Comparison of ENCODE assay signal across 11 mouse cellular contexts in the genomic region with DNA sequence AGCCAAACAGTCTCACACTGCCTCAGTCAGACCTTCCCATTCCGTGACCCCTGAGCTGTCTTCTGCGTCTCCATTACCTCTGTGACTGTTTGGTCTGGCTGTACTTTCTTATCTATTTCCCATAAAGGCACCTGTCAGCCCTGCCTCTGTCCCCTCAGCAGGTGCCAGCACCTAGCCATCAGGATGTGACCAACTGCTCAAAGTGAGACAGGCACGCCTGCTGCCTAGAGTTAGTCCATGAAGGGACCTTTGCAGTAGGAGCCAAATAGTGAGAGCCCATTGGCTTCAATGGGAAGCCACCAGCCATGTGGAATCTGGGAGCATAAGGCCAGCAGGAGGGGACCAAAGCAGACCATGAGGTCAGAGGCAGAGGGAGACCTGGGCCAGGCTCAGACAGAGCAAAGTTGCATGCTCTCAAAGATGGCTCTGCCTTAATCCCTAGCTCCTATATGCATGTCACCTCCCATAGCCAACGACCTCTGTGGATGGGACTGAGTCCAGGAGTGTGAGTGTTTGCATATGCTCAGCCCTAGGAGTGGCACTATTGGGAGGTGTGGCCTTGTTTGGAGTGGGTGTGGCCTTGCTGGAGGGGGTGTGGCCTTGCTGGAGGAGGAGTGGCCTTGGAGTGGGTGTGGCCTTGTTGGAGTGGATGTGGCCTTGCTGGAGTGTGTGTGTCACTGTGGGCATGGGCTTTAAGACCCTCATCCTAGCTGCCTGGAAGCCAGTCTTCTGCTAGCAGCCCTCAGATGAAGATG. TPM values are rescaled to one million over a fixed set of nuclear protein-coding genes. Genes with fewer than 3 reads are reported as not detected.
DNase-seq lines count a peak whose midpoint lies in the region; ATAC-seq and TF ChIP-seq lines count a peak whose summit lies in the region.
"Had no signal": no experiment of that assay in that cellular context is flagged by ENCODE, and none has a peak within 500 bp of the region (broad histone marks: within the 10 kb centered on the region; RNA-seq: fewer than 3 reads in every experiment).

No protein-coding gene starts in this region.

- WGBS in lung, embryonic 14.5 days = 31% methylated on average over 4 of the region's 4 CpGs
- 68% methylated on average over 4 of the region's 4 CpGs for WGBS in midbrain, embryonic 14.5 days

- no peaks in the 10 kb centered on the region for H3K27me3 ChIP-seq in lung, embryonic 14.5 days (ENCODE audit: insufficient read depth, low read length)
- H3K27me3 ChIP-seq in midbrain, embryonic 14.5 days (ENCODE audit: control insufficient read depth, insufficient read depth, low read length) = no peaks in the 10 kb centered on the region
- H3K27me3 ChIP-seq: hindbrain, embryonic 15.5 days; limb, embryonic 15.5 days had no signal

- no peaks in the 10 kb centered on the region for H3K36me3 ChIP-seq in lung, embryonic 14.5 days (ENCODE audit: insufficient read depth)
- H3K36me3 ChIP-seq in midbrain, embryonic 14.5 days (ENCODE audit: control insufficient read depth, insufficient read depth, low read length) = no peaks in the 10 kb centered on the region
- H3K36me3 ChIP-seq: hindbrain, embryonic 15.5 days; limb, embryonic 15.5 days had no signal

- no peak overlapping the region for H3K9ac ChIP-seq in lung, embryonic 14.5 days
- H3K9ac ChIP-seq in midbrain, embryonic 14.5 days (replicated peaks; ENCODE audit: low read length) = no peak overlapping the region
- H3K9ac ChIP-seq: hindbrain, embryonic 15.5 days; limb, embryonic 15.5 days had no signal

- no peak overlapping the region for H3K27ac ChIP-seq in lung, embryonic 14.5 days (ENCODE audit: low read depth)
- H3K27ac ChIP-seq in midbrain, embryonic 14.5 days (replicated peaks; ENCODE audit: low read depth, low read length) = no peak overlapping the region
- H3K27ac ChIP-seq: hindbrain, embryonic 15.5 days; limb, embryonic 15.5 days had no signal

- H3K9me3 ChIP-seq in lung, embryonic 14.5 days (ENCODE audit: low read depth, low read length) = no peaks in the 10 kb centered on the region
- H3K9me3 ChIP-seq in midbrain, embryonic 14.5 days (ENCODE audit: control insufficient read depth, low read length) = no peaks in the 10 kb centered on the region
- H3K9me3 ChIP-seq: hindbrain, embryonic 15.5 days; limb, embryonic 15.5 days had no signal

- H3K4me2 ChIP-seq in lung, embryonic 14.5 days = no peak overlapping the region
- no peak overlapping the region for H3K4me2 ChIP-seq in midbrain, embryonic 14.5 days (ENCODE audit: low read length)
- H3K4me2 ChIP-seq: hindbrain, embryonic 15.5 days; limb, embryonic 15.5 days had no signal

- peak; percentile 69 for DNase-seq in cerebellum, adult 9-11 months
- no peak for DNase-seq in cerebellum, postnatal 36 days
- DNase-seq in 416B (ENCODE audit: low read depth) (peak; percentile 47), R1 (ENCODE audit: low read depth, low spot score) (peak; percentile 75)
- DNase-seq in lung, embryonic 14.5 days = peak; percentile 43
- DNase-seq in right cerebral cortex, postnatal 10 days (ENCODE audit: low spot score in 2 of 2) = no peak
- DNase-seq in frontal cortex, adult 2 months (ENCODE audit: extremely low spot score in 1 of 2, low spot score in 1 of 2) = no peak
- DNase-seq in midbrain, embryonic 14.5 days = no peak

- H3K4me1 ChIP-seq in lung, embryonic 14.5 days (ENCODE audit: insufficient read depth) = peaks cover 10% of the 10 kb centered on the region; the same call in 1 of the 2 replicates
- peaks cover 15% of the 10 kb centered on the region for H3K4me1 ChIP-seq in midbrain, embryonic 14.5 days (ENCODE audit: control insufficient read depth, insufficient read depth, low read length)

- H3K4me3 ChIP-seq in lung, embryonic 14.5 days (ENCODE audit: low read depth, low read length) = no peak overlapping the region
- H3K4me3 ChIP-seq in midbrain, embryonic 14.5 days (replicated peaks; ENCODE audit: low read depth, low read length) = no peak overlapping the region
- H3K4me3 ChIP-seq: hindbrain, embryonic 15.5 days; limb, embryonic 15.5 days; myocyte had no signal

- TF ChIP-seq CTCF in lung, embryonic 14.5 days (IDR thresholded peaks at IDR 0.05; ENCODE audit: low read depth) = no peak

- ATAC-seq in lung, embryonic 14.5 days (ENCODE audit: insufficient read depth) = no peak
- ATAC-seq in midbrain, embryonic 14.5 days (ENCODE audit: low FRiP score, low TSS enrichment) = no peak

RNA-seq across cellular contexts. Expression of a gene that starts 3.0 kb away (rescaled TPM):
- 9.7 and 10.3 TPM in 2 replicates for polyA plus RNA-seq in lung, embryonic 14.5 days (2014; fragmentation: Nextera tagmentation; extraction: Ambion mirVana)
- polyA plus RNA-seq in frontal cortex, adult 2 months (2012; rRNA removed) = 12.1 and 12.7 TPM in 2 replicates
- polyA plus RNA-seq in midbrain, embryonic 14.5 days (2014; fragmentation: Nextera tagmentation; extraction: Ambion mirVana) = 5.8 and 6.3 TPM in 2 replicates

RNA-seq across cellular contexts. Expression of a gene that starts 59.1 kb away (rescaled TPM):
- polyA plus RNA-seq in lung, embryonic 14.5 days (2014; fragmentation: Nextera tagmentation; extraction: Ambion mirVana) = 201 and 204 TPM in 2 replicates
- 108 and 119 TPM in 2 replicates for polyA plus RNA-seq in frontal cortex, adult 2 months (2012; rRNA removed)
- polyA plus RNA-seq in midbrain, embryonic 14.5 days (2014; fragmentation: Nextera tagmentation; extraction: Ambion mirVana) = 291 and 381 TPM in 2 replicates

Comparison
In these comparisons a context has a peak if more than half of its experiments do, and no peak if none do; other contexts are left out.
1. DNase-seq: peak in cerebellum, adult 9-11 months (single experiment), 416B (single experiment), R1 (single experiment) and lung, embryonic 14.5 days (single experiment); none in cerebellum, postnatal 36 days (0 of 2), right cerebral cortex, postnatal 10 days (0 of 2), frontal cortex, adult 2 months (0 of 2) and midbrain, embryonic 14.5 days (single experiment).